Mouse (Mus musculus): ENCODE measurements at regions not wholly inside any gene's neighbourhood (a gene's known extent, or its start where the extent isn't known, plus 50 kb on each side); places are given as distances from the start of the nearest gene placed in this dataset.

- TF ChIP-seq CTCF (conservative IDR thresholded peaks at IDR 0.05 in 1 of 2, IDR thresholded peaks at IDR 0.05 in 1 of 2; ENCODE audit: low read depth in 2 of 2, low read length in 2 of 2), result no peak
- no peak for TF ChIP-seq MEF2A (IDR thresholded peaks at IDR 0.05; ENCODE audit: borderline replicate concordance, low read depth, low read length)
- no peak for TF ChIP-seq TCF12 (IDR thresholded peaks at IDR 0.05; ENCODE audit: low read depth, low read length)
Measured at GRCm38 (mm10) chr17:52210483-52210882, 377.4 kb upstream of the Satb1 start.

All from CH12.LX (cell line).